8 mouse cellular contexts compared by ENCODE assay signal in genomic region chr9:40269103-40269861, GRCm38 (mm10). TPM values are rescaled to one million over a fixed set of nuclear protein-coding genes. Genes with fewer than 3 reads are reported as not detected.
A peak's percentile ranks its signal among the peaks of the same experiment; 100 is the strongest.
DNase-seq lines count a peak whose midpoint lies in the region; ATAC-seq lines count a peak whose summit lies in the region.

Gene Scn3b (plus strand): TSS chr9:40269217.

- peak within 1 kb of the TSS; percentile 62 for H3K4me2 ChIP-seq in embryonic facial prominence, embryonic 15.5 days (replicated peaks)
- peak within 1 kb of the TSS; percentile 43 for H3K4me2 ChIP-seq in liver, embryonic 16.5 days (ENCODE audit: low read depth, low read length)
- peak within 1 kb of the TSS; percentile 70 for H3K4me2 ChIP-seq in neural tube, embryonic 13.5 days

- H3K4me3 ChIP-seq in embryonic facial prominence, embryonic 15.5 days (replicated peaks), result peak within 1 kb of the TSS; percentile 39
- peak within 1 kb of the TSS; percentile 54 for H3K4me3 ChIP-seq in heart, embryonic 10.5 days
- peak within 1 kb of the TSS; percentile 22 for H3K4me3 ChIP-seq in liver, embryonic 16.5 days (ENCODE audit: low read depth, low read length)
- H3K4me3 ChIP-seq in neural tube, embryonic 13.5 days, result peak within 1 kb of the TSS; percentile 55

- peaks cover 24% of the 10 kb centered on the region for H3K4me1 ChIP-seq in embryonic facial prominence, embryonic 15.5 days
- peaks cover 19% of the 10 kb centered on the region for H3K4me1 ChIP-seq in heart, embryonic 10.5 days
- H3K4me1 ChIP-seq in liver, embryonic 16.5 days (ENCODE audit: control insufficient read depth, low read depth, low read length), result no peaks in the 10 kb centered on the region; the same call in 1 of the 2 replicates
- peaks cover 46% of the 10 kb centered on the region for H3K4me1 ChIP-seq in neural tube, embryonic 13.5 days (replicated peaks)

- H3K9me3 ChIP-seq in embryonic facial prominence, embryonic 15.5 days (replicated peaks), result no peaks in the 10 kb centered on the region
- H3K9me3 ChIP-seq in heart, embryonic 10.5 days, result no peaks in the 10 kb centered on the region
- no peaks in the 10 kb centered on the region for H3K9me3 ChIP-seq in liver, embryonic 16.5 days (replicated peaks; ENCODE audit: control insufficient read depth, low read length)
- H3K9me3 ChIP-seq in neural tube, embryonic 13.5 days, result no peaks in the 10 kb centered on the region

- H3K27me3 ChIP-seq in embryonic facial prominence, embryonic 15.5 days, result peaks cover 14% of the 10 kb centered on the region
- peaks cover 20% of the 10 kb centered on the region for H3K27me3 ChIP-seq in heart, embryonic 10.5 days (ENCODE audit: insufficient read depth, poor library complexity, severe bottlenecking)
- peaks cover 14% of the 10 kb centered on the region for H3K27me3 ChIP-seq in liver, embryonic 16.5 days (ENCODE audit: control insufficient read depth, insufficient read depth, low read depth, low read length)
- H3K27me3 ChIP-seq in neural tube, embryonic 13.5 days, result no peaks in the 10 kb centered on the region

- no peak within 1 kb of the TSS for H3K9ac ChIP-seq in embryonic facial prominence, embryonic 15.5 days
- no peak within 1 kb of the TSS for H3K9ac ChIP-seq in liver, embryonic 16.5 days (ENCODE audit: low read depth, low read length)
- peak within 1 kb of the TSS; percentile 75 for H3K9ac ChIP-seq in neural tube, embryonic 13.5 days

- ATAC-seq in embryonic facial prominence, embryonic 15.5 days (ENCODE audit: insufficient number of reproducible peaks, low FRiP score, low TSS enrichment, low read depth), result peak; percentile 87
- no peak for ATAC-seq in liver, embryonic 16.5 days (ENCODE audit: low read depth)
- ATAC-seq in neural tube, embryonic 13.5 days (ENCODE audit: low read depth), result peak; percentile 97

- DNase-seq in ovary, postnatal 10 days (ENCODE audit: low spot score), result peak; percentile 15
- DNase-seq in ovary, adult 18-20 months (ENCODE audit: low spot score), result no peak
- peak; percentile 84 for DNase-seq in heart, embryonic 10.5 days (ENCODE audit: low spot score)
- DNase-seq in layer of hippocampus, adult 18-20 months (ENCODE audit: low spot score in 2 of 2), result peak; percentile 89 to 91
- DNase-seq in yolk sac, embryonic 10.5 days (ENCODE audit: low spot score), result peak; percentile 60

- peak within 1 kb of the TSS; percentile 58; the same call in 1 of the 2 replicates for H3K27ac ChIP-seq in embryonic facial prominence, embryonic 15.5 days (replicated peaks)
- H3K27ac ChIP-seq in heart, embryonic 10.5 days, result no peak within 1 kb of the TSS
- no peak within 1 kb of the TSS for H3K27ac ChIP-seq in liver, embryonic 16.5 days (ENCODE audit: low read length)
- H3K27ac ChIP-seq in neural tube, embryonic 13.5 days (replicated peaks), result peak within 1 kb of the TSS; percentile 82

- no peaks in the 10 kb centered on the region for H3K36me3 ChIP-seq in embryonic facial prominence, embryonic 15.5 days
- H3K36me3 ChIP-seq in heart, embryonic 10.5 days, result no peaks in the 10 kb centered on the region
- no peaks in the 10 kb centered on the region for H3K36me3 ChIP-seq in liver, embryonic 16.5 days (ENCODE audit: control insufficient read depth, insufficient read depth)
- H3K36me3 ChIP-seq in neural tube, embryonic 13.5 days, result no peaks in the 10 kb centered on the region

- WGBS in embryonic facial prominence, embryonic 15.5 days, result under 1% methylated on average over 42 of the region's 42 CpGs
- WGBS in heart, embryonic 10.5 days, result 1% methylated on average over 40 of the region's 42 CpGs
- WGBS in liver, embryonic 16.5 days (ENCODE audit: insufficient replicate concordance), result 1% methylated on average over 41 of the region's 42 CpGs
- under 1% methylated on average over 42 of the region's 42 CpGs for WGBS in neural tube, embryonic 13.5 days

RNA-seq across cellular contexts. Expression of gene Scn3b, which starts in this region (rescaled TPM):
- 13.7 and 14.0 TPM in 2 replicates for polyA plus RNA-seq in embryonic facial prominence, embryonic 15.5 days (2015; fragmentation: Nextera tagmentation; extraction: Ambion mirVana)
- polyA plus RNA-seq in heart, embryonic 10.5 days (2016; fragmentation: Nextera tagmentation; extraction: Ambion mirVana), result 0.38 and 0.90 TPM in 2 replicates
- 100 to 1,000 TPM; 232 to 260 TPM for total RNA-seq in layer of hippocampus, adult 18-20 months (2021)
- polyA plus RNA-seq in liver, embryonic 16.5 days (2015; fragmentation: Nextera tagmentation; extraction: Ambion mirVana), result 0.28 and 0.30 TPM in 2 replicates
- 115 and 121 TPM in 2 replicates for polyA plus RNA-seq in neural tube, embryonic 13.5 days (2015; fragmentation: Nextera tagmentation; extraction: Ambion mirVana)

Comparison
In these comparisons a context has a peak if more than half of its experiments do, and no peak if none do; other contexts are left out.
1. Peak in DNase-seq and H3K4me3 ChIP-seq in heart, embryonic 10.5 days; RNA of the gene not detected or under 1 TPM.
2. H3K27ac ChIP-seq: peak in embryonic facial prominence, embryonic 15.5 days (single experiment) and neural tube, embryonic 13.5 days (single experiment); none in heart, embryonic 10.5 days (single experiment) and liver, embryonic 16.5 days (single experiment).
3. Peak in every context shown above with its lines, with median percentiles within 50 percentile points of each other: H3K4me2 ChIP-seq and H3K4me3 ChIP-seq.